Mouse (Mus musculus) liver, embryonic 14.5 days (tissue): Measurements from ENCODE around the gene Serpina1e. TPM values are rescaled to one million over a fixed set of nuclear protein-coding genes. Genes with fewer than 3 reads are reported as not detected.

Experiments used
- ATAC-seq: fragments of 200-750 bp; cut with Nextera tagmentation; 2 replicates; pipeline ENCODE4 v1.8.0; 2017; ENCODE audit warnings: moderate number of reproducible peaks, mild to moderate bottlenecking, moderate library complexity; ENCODE audit not compliant: insufficient read depth
- DNase-seq, 3 experiments: peaks; one replicate each; pipeline ENCODE4 v3.0.0-alpha.2; 2012 to 2013; ENCODE audit warnings: low read depth in 3 of 3, low spot score in 3 of 3
- H3K27ac ChIP-seq: fragments of 300-500 bp; sonication (generic); 2 replicates; pipeline ENCODE4 v1.5.1; 2014; ENCODE audit warnings: moderate library complexity, mild to moderate bottlenecking, control low read depth, inconsistent platforms
- H3K27me3 ChIP-seq: fragments of 300-500 bp; sonication (generic); 2 replicates; pipeline ENCODE4 v1.6.1; 2014; ENCODE audit warnings: mild to moderate bottlenecking, low read length, moderate library complexity; ENCODE audit not compliant: control insufficient read depth, insufficient read depth
- H3K36me3 ChIP-seq: fragments of 300-500 bp; sonication (generic); replicated peaks from 2 replicates; pipeline ENCODE4 v1.6.1; 2014; ENCODE audit warnings: low read depth; ENCODE audit not compliant: control insufficient read depth, insufficient read depth
- H3K4me1 ChIP-seq, 2 experiments: fragments of 200-500 bp in 1 of 2; fragments of 300-500 bp in 1 of 2; sonication (generic) in 1 of 2; replicated peaks; 2 replicates each; pipeline ENCODE4 v1.6.1; 2012 to 2014; ENCODE audit warnings: antibody characterized with exemption in 1 of 2, inconsistent platforms in 1 of 2, low read length in 1 of 2; ENCODE audit not compliant: control insufficient read depth in 2 of 2, insufficient read depth in 2 of 2
- H3K4me2 ChIP-seq: fragments of 300-500 bp; sonication (generic); 2 replicates; pipeline ENCODE4 v1.6.1; 2014; ENCODE audit warnings: low read depth, mild to moderate bottlenecking, control low read depth, moderate library complexity
- H3K4me3 ChIP-seq, 2 experiments: fragments of 200-500 bp in 1 of 2; fragments of 300-500 bp in 1 of 2; sonication (generic) in 1 of 2; 2 replicates each; pipeline ENCODE4 v1.5.1; 2012 to 2014; ENCODE audit warnings: low read depth in 2 of 2, low read length in 2 of 2, mild to moderate bottlenecking in 2 of 2, control low read depth in 1 of 2, inconsistent platforms in 1 of 2, moderate library complexity in 1 of 2; ENCODE audit not compliant: insufficient read depth in 1 of 2
- H3K9ac ChIP-seq: fragments of 300-500 bp; sonication (generic); replicated peaks from 2 replicates; pipeline ENCODE4 v1.6.1; 2014; ENCODE audit warnings: mild to moderate bottlenecking, control low read depth, moderate library complexity
- H3K9me3 ChIP-seq: fragments of 300-500 bp; sonication (generic); 2 replicates; pipeline ENCODE4 v1.6.1; 2016; ENCODE audit warnings: low read length, mixed read lengths; ENCODE audit not compliant: control insufficient read depth
- CTCF ChIP-seq: IDR thresholded peaks from 2 replicates; pipeline ENCODE4 v1.5.1; 2016; ENCODE audit warnings: antibody characterized with exemption, low read depth, control low read depth
- EP300 ChIP-seq: IDR thresholded peaks from 2 replicates; pipeline ENCODE4 v1.6.1; 2016; ENCODE audit warnings: antibody characterized with exemption, low read depth
- WGBS: fragments of 180-500 bp; shearing (Covaris S2); extraction: QIAGEN DNeasy Blood & Tissue Kit; methylation state at CpG from one replicate; pipeline ENCODE4 v1.1.7; 2014; ENCODE audit not compliant: insufficient replicate concordance; 5-methylcytosine and 5-hydroxymethylcytosine counted together
- polyA plus RNA-seq, 2 experiments: library from polyadenylated mRNA; depleted of rRNA in 1 of 2; stranded (reverse) in 1 of 2; unstranded in 1 of 2; fragments of >200 nt; fragmentation: Nextera tagmentation in 1 of 2; extraction: Ambion mirVana in 1 of 2; gene quantifications; 2 replicates each; pipeline versions ENCODE4 v1.2.1 to v1.2.3; 2012 to 2014

The Serpina1e gene
- polyA plus RNA-seq, 2 experiments: 197 TPM

DNA sequence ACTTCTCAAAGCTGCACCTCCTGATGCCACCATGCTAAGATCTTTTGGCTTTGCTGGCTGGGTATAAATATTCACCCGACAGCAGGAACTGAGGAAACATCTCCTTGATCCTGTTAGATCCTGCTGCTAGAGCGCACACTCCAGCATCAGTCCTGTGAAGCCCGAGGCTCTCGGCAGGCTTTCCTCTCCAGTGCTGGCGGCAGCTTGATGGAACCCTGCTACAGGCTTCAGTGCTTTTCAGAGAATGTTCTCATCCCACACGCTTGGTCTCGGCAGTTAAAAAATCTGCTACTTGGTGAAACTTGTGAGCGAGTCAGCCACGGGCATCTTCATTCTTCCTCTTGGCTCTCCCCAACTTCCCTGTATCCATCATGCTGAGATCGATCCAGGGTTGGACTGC is 19.5 kb upstream of the Serpina1e start:
- ATAC-seq (no peak), DNase-seq (no peak)
- no peaks in the 10 kb centered on the region for H3K9me3 ChIP-seq
- no peak overlapping the region for H3K4me2 ChIP-seq
- no peaks in the 10 kb centered on the region for H3K36me3 ChIP-seq
- no peaks in the 10 kb centered on the region for H3K4me1 ChIP-seq
- H3K4me3 ChIP-seq: no peak overlapping the region
- H3K9ac ChIP-seq: no peak overlapping the region
- no peak overlapping the region for H3K27ac ChIP-seq
- no peaks in the 10 kb centered on the region for H3K27me3 ChIP-seq
- WGBS: 75% methylated on average over 10 of the region's 10 CpGs
- TF ChIP-seq EP300 (no peak), CTCF (no peak)

DNA sequence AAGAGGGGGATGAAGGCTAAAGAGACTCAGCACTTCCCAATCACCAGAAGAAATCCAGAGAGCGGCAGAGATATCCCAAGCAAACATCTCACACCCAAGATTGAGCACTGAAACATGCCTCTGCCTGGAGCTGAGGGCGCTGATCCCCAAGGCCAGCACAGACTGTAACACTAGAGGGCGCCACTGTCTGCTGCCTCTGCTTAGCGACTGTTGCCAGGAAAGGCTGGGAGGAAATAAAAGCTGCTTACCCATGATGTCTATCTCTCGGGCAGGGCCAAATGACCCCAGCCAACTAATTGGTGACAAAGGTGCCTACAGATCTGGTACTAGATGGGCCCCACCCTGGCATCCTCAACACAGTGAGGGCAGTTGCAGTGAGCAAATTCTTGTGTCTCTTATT is 19.1 kb upstream of the Serpina1e start:
- Histone ChIP-seq H3K36me3 (no peaks in the 10 kb centered on the region), H3K9ac (no peak overlapping the region), H3K9me3 (no peaks in the 10 kb centered on the region), H3K27ac (no peak overlapping the region), H3K4me3 (no peak overlapping the region), H3K4me1 (no peaks in the 10 kb centered on the region), H3K4me2 (no peak overlapping the region), H3K27me3 (no peaks in the 10 kb centered on the region)
- ATAC-seq (no peak), DNase-seq (no peak)
- WGBS: 23% methylated on average over 5 of the region's 5 CpGs
- TF ChIP-seq CTCF (peak; percentile 71), EP300 (no peak)

DNA sequence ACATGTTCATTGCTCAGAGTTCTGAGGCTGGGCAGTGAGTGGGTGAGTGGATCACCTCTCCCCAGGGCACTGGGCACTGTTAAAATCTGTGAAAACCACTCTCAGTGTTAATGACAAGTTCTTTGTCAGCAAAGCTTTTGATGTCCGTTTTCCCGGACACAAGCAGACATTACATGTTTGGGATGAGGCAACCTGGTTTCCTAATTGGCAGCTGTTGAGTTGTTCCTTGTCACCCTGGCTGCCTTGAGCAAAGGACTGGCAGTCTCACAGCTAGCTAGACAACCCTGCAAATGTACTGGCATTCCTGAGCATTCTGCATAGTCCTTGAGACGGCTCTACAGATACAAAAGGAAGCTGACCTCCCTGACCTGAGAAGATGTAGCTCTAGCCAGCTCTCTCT is 18.3 kb upstream of the Serpina1e start:
- no peaks in the 10 kb centered on the region for H3K4me1 ChIP-seq
- H3K4me2 ChIP-seq: no peak overlapping the region
- no peak overlapping the region for H3K9ac ChIP-seq
- WGBS: 54% methylated on average over 3 of the region's 3 CpGs
- ATAC-seq (no peak), DNase-seq (no peak)
- TF ChIP-seq EP300 (no peak), CTCF (no peak)
- H3K27me3 ChIP-seq: no peaks in the 10 kb centered on the region
- no peak overlapping the region for H3K27ac ChIP-seq
- H3K9me3 ChIP-seq: no peaks in the 10 kb centered on the region
- H3K36me3 ChIP-seq: no peaks in the 10 kb centered on the region
- H3K4me3 ChIP-seq: no peak overlapping the region

DNA sequence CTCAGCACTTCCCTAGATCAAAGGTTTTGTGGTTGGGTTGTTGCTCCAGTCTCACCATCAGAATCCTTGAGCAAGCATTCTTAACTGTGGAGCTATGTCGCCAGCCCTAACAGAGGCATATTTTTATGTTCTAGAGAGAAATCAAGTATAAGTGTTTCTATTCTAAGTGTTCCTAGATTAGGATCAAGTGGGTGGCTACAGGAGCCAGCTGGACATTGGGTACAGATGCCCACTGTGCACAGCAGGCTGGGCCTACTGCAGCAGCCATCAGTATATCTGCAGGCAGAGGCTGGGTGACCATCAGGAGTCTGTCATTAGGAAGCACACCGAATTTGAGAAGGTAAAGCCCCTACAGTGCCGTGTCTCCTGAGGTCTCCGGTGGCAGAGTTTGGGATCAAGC is 12.3 kb upstream of the Serpina1e start:
- DNase-seq (no peak), ATAC-seq (no peak)
- no peak for TF ChIP-seq EP300
- TF ChIP-seq CTCF: no peak
- Histone ChIP-seq H3K27ac (no peak overlapping the region), H3K27me3 (no peaks in the 10 kb centered on the region), H3K4me1 (no peaks in the 10 kb centered on the region), H3K9ac (no peak overlapping the region), H3K36me3 (no peaks in the 10 kb centered on the region), H3K4me3 (no peak overlapping the region), H3K4me2 (no peak overlapping the region), H3K9me3 (no peaks in the 10 kb centered on the region)
- WGBS: 65% methylated on average over 4 of the region's 4 CpGs

DNA sequence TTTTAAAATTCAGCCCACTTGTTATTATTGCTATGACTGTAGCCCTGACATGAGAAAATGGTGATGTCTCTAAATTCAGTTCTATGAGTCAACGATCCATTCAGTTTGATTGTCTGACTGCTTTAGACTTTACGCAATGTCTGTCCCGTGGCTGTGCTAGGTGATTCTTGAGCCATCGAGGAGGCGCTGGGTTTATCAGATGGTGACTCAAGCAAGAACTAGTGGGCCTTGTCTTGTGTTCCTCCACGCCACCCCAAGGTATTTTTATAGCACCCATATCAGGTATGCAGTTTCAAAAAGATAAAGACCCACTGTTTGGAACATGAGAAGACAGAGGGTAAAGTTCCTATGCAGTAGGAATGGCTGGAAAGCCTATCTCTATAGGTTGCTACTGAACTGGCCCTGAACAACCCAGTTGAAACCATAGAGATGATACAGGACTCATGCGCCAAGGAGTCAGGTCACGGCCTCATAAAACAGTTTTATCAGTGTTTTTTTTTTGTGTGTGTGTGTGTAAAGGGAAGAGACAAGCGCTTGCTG is 10.9 kb upstream of the Serpina1e start:
- TF ChIP-seq CTCF (no peak), EP300 (no peak)
- Histone ChIP-seq H3K4me2 (no peak overlapping the region), H3K4me1 (no peaks in the 10 kb centered on the region), H3K36me3 (no peaks in the 10 kb centered on the region), H3K27me3 (no peaks in the 10 kb centered on the region), H3K9me3 (no peaks in the 10 kb centered on the region), H3K27ac (no peak overlapping the region), H3K4me3 (no peak overlapping the region), H3K9ac (no peak overlapping the region)
- no peak for DNase-seq
- 66% methylated on average over 9 of the region's 9 CpGs for WGBS
- ATAC-seq: no peak
